In genomic region chr10:70506499-70507168, GRCm38 (mm10) we compare ENCODE assay signal across 10 mouse cellular contexts.
DNase-seq lines count a peak whose midpoint lies in the region; ATAC-seq and TF ChIP-seq lines count a peak whose summit lies in the region.
"Had no signal": no experiment of that assay in that cellular context is flagged by ENCODE, and none has a peak within 500 bp of the region (broad histone marks: within the 10 kb centered on the region; RNA-seq: fewer than 3 reads in every experiment).

No protein-coding gene starts in this region.

- intact Hi-C loops in heart, postnatal 25 days (cut with DNase I): loop anchor here (1.0 to 5.0 kb wide), 2 partner anchors 138 to 189 kb away; no protein-coding TSS in a partner anchor

- H3K4me3 ChIP-seq in kidney, postnatal 0 days (replicated peaks; ENCODE audit: low read depth, low read length): no peak overlapping the region
- no peak overlapping the region for H3K4me3 ChIP-seq in kidney, embryonic 15.5 days (replicated peaks)
- H3K4me3 ChIP-seq: forebrain, embryonic 13.5 days had no signal

- no peaks in the 10 kb centered on the region for H3K9me3 ChIP-seq in kidney, postnatal 0 days (replicated peaks; ENCODE audit: low read length)
- 0 out of 2 replicates have a peak, but pooled peaks cover 4% of the 10 kb centered on the region for H3K9me3 ChIP-seq in kidney, embryonic 15.5 days (replicated peaks)

- H3K36me3 ChIP-seq in kidney, postnatal 0 days (ENCODE audit: insufficient read depth, low read length): no peaks in the 10 kb centered on the region
- no peaks in the 10 kb centered on the region for H3K36me3 ChIP-seq in kidney, embryonic 15.5 days

- ATAC-seq in kidney, postnatal 0 days (replicated peaks; ENCODE audit: low FRiP score, low read depth): no peak
- ATAC-seq in kidney, embryonic 15.5 days (replicated peaks; ENCODE audit: low FRiP score): no peak
- ATAC-seq: forebrain, embryonic 13.5 days had no signal

- H3K27me3 ChIP-seq in kidney, postnatal 0 days (ENCODE audit: insufficient read depth, low read length): no peaks in the 10 kb centered on the region
- H3K27me3 ChIP-seq in kidney, embryonic 15.5 days: no peaks in the 10 kb centered on the region
- H3K27me3 ChIP-seq: forebrain, embryonic 13.5 days had no signal

- TF ChIP-seq CTCF in kidney, postnatal 0 days (IDR thresholded peaks at IDR 0.05; ENCODE audit: low read depth): peak; percentile 58

- DNase-seq in adrenal gland, adult (ENCODE audit: inconsistent age in 2 of 2, low spot score in 1 of 2): peak; percentile 73 to 87
- DNase-seq in adrenal gland, adult 8-10 months: no peak
- peak; percentile 27 for DNase-seq in kidney, postnatal 0 days (ENCODE audit: low spot score)
- peak; percentile 31 for DNase-seq in ZHBTc4 (ENCODE audit: low read depth, low spot score)
- peak; percentile 21 for DNase-seq in embryo, embryonic 10.5 days (ENCODE audit: low spot score)
- no peak for DNase-seq in right cerebral cortex, postnatal 10 days (ENCODE audit: low spot score in 2 of 2)
- no peak for DNase-seq in heart, postnatal 25 days (ENCODE audit: low spot score)
- DNase-seq: thymus, adult 2 months had no signal

- 65% methylated on average over 15 of the region's 15 CpGs for WGBS in kidney, postnatal 0 days
- 64% methylated on average over 15 of the region's 15 CpGs for WGBS in kidney, embryonic 15.5 days

- no peaks in the 10 kb centered on the region for H3K4me1 ChIP-seq in kidney, postnatal 0 days (replicated peaks; ENCODE audit: insufficient read depth, low read length)
- H3K4me1 ChIP-seq in kidney, embryonic 15.5 days: peaks cover 12% of the 10 kb centered on the region

- no peak overlapping the region for H3K4me2 ChIP-seq in kidney, postnatal 0 days (ENCODE audit: low read length)
- H3K4me2 ChIP-seq in kidney, embryonic 15.5 days: no peak overlapping the region
- H3K4me2 ChIP-seq: forebrain, embryonic 13.5 days had no signal

- no peak overlapping the region for H3K9ac ChIP-seq in kidney, postnatal 0 days (ENCODE audit: low read depth, low read length)
- no peak overlapping the region for H3K9ac ChIP-seq in kidney, embryonic 15.5 days
- H3K9ac ChIP-seq: forebrain, embryonic 13.5 days had no signal

- no peak overlapping the region for H3K27ac ChIP-seq in kidney, postnatal 0 days
- H3K27ac ChIP-seq in kidney, embryonic 15.5 days: no peak overlapping the region
- H3K27ac ChIP-seq: forebrain, embryonic 13.5 days had no signal

Comparison
In these comparisons a context has a peak if more than half of its experiments do, and no peak if none do; other contexts are left out.
1. DNase-seq: peak in adrenal gland, adult (2 of 2), kidney, postnatal 0 days (single experiment), ZHBTc4 (single experiment) and embryo, embryonic 10.5 days (single experiment); none in adrenal gland, adult 8-10 months (single experiment), right cerebral cortex, postnatal 10 days (0 of 2) and heart, postnatal 25 days (single experiment).